Mouse (Mus musculus) heart, adult 8-10 months (tissue): ENCODE results near the gene Fryl. TPM values are rescaled to one million over a fixed set of nuclear protein-coding genes. Genes with fewer than 3 reads are reported as not detected.

Source experiments
- DNase-seq: peaks from one replicate; pipeline ENCODE4 v3.0.0; 2022; ENCODE audit warnings: low spot score
- total RNA-seq, 4 experiments: library from RNA; stranded (reverse); gene quantifications; 2 replicates each; pipeline ENCODE4 v1.2.4; 2022

Fryl gene
- total RNA-seq, 4 experiments from 2014 or later = 32.7 to 38.8 (median 35.1) TPM

GRCm38 (mm10) chr5:73222397-73222796 lies 34.0 kb downstream of the Fryl start:
- DNase-seq = no peak

GRCm38 (mm10) chr5:73221826-73222225 lies 34.6 kb downstream of the Fryl start:
- no peak for DNase-seq

- DNase-seq = no peak
These were observed 36.7 kb downstream of the Fryl start for GRCm38 (mm10) chr5:73219716-73220115.

GRCm38 (mm10) chr5:73218065-73218464 lies 38.4 kb downstream of the Fryl start:
- DNase-seq = no peak

DNA sequence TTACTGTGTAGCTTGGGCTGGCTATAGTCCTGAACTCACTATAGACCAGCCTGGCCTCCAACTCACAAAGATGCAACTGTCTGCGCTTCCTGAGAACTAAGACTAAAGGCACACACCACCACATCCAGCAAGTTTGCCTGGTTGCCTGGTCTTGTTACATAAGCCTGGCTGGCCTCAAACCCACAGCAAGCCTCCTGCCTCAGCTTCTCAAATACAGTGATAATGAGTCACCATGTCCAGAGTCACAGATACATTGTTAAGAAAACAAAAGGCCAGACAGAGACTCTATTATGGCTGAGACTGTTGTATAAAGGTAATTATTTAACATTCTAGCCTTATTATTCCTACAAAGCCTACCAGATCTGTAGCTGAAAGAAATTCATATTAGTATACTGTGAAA lies 39.3 kb downstream of the Fryl start:
- DNase-seq = no peak

DNA sequence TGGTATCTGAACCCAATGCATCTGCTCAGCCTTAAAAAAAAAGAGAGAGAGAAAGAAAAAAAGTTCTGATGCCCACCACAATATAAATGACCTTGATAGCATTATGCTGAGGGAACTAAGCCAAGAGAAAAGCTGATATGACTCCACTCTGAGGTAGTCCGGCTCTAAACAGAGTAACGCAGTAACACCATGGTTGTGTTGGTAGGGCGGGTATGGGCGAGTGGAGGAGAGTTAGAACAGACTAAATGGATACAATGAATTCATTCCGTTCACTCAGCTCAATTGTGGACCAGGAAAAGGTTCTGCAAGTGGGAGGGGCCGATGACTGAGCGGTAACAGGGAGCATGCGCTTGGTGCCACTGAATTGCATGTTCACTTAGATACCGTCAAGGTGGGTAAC lies 40.4 kb downstream of the Fryl start:
- no peak for DNase-seq

DNA sequence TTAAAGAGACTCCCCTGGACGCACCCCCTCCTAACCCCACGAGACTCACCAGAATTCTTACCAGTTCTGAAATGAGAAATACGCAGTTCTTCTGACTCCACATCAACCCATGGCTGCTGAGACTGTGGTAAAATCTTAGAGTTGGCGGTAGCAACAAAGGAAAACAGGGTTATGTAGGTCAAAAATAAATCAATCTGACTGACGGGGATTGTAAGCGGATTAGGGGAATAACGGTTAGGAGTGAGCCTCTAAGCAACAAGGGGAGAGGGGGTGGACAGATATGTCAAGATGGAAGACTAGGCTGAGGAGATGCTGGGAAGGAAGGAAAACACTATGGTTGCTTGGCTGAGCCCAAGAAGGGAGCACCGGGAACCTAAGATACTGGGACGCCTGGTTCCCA lies 44.0 kb downstream of the Fryl start:
- no peak for DNase-seq

DNA sequence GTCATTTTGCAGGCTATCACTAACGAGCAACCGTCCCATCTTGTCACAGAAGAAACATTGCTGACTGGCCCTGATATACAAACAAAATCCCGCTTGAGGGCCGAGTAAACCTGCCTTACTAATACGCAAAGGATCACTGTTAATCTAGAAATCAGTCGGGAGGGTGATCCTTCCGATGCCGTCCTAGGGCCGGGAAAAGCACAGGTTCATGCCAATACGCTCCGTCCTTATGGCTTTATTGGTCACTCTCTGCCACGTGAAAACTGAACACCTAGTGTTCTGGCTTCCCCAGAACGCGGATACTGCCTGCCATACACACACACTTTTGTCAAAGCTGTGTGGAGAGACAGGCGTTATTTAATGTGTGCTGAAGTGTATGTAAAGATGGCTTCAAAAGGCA lies 44.5 kb downstream of the Fryl start:
- DNase-seq = no peak

- DNase-seq = no peak
These were observed 45.5 kb downstream of the Fryl start for GRCm38 (mm10) chr5:73210971-73211315.

GRCm38 (mm10) chr5:73210127-73210970 lies 46.1 kb downstream of the Fryl start:
- no peak for DNase-seq

DNA sequence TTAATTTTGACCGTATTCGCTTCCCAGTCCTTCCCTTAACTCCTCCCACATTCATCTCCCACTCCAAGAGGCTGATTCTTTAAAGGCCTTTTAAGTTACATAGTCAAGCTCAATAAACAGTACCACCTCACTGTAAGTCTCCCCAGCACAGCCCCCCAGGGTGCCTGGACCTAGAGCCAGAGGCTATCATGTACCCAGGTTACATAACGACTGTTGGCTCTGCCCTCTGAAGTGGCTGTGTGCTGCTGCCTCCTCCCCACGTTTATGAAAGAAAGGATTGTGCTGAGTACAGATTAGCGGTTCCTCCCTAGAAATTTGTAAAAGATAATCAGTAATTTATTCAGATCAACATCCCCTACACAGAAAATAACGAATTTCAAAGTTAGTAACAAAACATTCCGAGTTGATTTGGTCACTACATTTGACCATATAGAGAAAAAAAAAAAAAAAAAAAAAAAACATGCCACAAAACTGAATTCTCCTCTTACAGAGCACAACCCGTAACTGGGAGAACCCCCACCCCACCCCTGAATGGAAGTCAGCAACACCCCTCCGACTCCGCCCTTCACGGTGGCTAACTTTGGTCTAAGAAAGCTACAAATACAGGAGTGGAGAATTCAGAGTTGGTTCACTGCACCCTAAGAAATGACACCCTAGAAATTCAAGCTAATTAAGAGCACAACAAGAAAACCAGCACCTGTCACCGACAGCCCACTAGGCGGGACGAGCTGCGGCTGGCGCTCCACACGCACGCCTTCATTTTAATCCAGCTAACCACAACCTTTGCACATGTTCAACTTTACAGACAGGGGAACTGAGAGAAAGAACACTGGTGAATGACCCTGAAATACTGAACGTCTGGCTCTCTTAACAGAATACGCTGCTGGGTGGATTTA lies 47.0 kb downstream of the Fryl start:
- DNase-seq = no peak

- DNase-seq = no peak
These were observed 47.8 kb downstream of the Fryl start for GRCm38 (mm10) chr5:73208645-73209044.

DNA sequence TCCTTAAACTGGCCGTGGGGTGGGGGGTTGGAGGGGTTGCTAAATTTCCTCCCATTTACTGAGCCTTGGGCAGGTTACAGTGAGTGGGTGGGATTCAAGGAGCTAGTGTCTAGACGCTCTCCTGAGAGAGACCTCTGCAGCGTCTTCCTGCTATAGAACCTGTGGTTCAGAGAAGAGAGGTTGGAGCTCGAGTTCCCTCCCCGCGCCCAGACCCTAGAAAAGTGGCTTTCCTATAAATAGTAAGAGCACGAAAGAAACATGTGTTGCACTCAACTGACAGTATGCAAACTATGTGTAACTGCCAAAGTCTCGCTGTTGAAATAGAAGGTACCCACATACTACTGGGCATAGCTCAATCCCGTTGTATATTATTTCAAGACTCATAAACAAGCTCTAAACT lies 49.7 kb downstream of the Fryl start:
- no peak for DNase-seq

GRCm38 (mm10) chr5:73205996-73206629 lies 50.3 kb downstream of the Fryl start:
- DNase-seq = no peak

DNA sequence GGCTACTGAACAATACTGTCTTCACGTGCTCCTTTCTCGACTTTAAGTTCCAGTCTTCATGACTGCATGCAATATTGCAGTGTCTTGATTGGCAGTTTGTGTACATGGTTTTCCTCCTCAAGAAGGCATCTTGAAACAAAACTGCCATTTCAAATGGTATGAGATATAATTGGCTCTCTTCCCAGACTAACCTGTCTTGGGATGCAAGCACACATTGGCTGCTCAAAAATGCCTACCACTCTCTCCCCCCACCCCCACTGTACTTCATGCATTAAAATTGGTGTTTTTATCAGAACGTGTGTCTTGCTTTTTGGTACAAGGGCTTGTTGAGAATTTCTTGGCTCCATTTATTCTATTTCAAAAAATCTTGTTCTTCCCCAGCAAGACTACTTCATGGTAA lies 51.4 kb downstream of the Fryl start:
- DNase-seq = no peak

DNA sequence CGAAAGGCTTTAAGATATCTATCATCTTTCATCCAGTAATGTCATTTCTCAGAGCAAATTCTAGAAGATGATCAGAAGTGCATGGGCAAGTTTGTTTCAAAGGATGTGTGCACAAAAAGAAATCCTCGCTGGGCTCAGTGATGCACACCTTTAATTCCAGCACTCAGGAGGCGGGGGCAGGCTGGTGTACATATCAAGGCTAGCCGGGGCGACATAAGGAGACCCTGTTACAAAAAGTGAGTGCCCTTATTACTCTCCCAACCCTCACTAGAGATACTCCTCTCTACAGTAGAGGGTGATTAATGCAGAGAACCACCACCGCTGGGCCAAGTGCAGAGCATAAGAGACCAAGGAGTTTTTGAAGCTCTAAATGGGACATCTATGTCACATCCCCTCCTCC lies 53.9 kb downstream of the Fryl start:
- DNase-seq = no peak

- no peak for DNase-seq
These were observed 54.3 kb downstream of the Fryl start for GRCm38 (mm10) chr5:73202077-73202476.

DNA sequence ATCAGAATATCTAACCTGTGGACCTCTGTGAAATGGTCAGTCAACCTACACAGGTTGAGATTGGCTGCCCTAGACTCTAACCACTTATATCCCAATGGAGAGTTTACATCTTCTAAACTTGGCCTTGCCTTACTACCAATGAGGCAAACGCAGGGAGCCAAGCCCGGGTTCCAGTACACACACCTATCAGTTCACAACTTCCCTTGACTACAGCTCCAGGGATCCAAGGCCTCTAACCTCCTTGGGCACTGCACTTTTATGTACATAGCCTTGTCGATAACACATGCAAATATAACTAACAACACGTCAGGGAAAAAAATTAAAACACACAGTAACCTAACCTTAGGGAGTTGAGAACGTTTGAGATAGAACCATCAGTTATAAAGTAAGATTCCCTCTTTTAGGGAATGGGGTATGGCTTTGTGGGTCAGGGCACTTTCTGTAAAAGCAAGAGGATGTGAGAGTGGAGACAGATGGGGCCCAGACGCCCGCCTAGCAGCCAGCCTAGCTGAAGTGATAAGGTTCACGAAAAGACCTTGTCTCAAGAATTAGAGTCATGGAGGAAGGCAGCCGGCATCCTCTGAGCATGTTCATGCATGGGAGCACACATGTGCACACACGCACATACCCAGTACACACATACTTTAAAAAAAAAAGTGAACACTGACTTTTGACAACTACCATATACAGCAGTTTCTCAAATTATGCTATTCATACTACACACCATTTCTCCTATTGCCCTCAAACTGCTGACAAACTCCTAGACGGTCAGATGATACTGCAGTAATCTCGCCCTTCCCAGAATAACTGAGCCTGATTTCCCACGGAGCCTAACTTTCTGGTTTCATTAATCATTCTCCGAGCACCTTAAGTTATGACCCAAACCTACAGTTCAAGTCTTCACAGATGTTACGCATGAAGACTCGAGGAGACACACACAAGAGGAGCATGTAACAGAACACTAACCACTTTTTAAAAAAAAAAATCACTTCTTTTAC lies 55.7 kb downstream of the Fryl start:
- DNase-seq = no peak

- no peak for DNase-seq
These were observed 56.8 kb downstream of the Fryl start for GRCm38 (mm10) chr5:73199586-73199985.

GRCm38 (mm10) chr5:73198690-73199089 lies 57.7 kb downstream of the Fryl start:
- no peak for DNase-seq

- DNase-seq = no peak
These were observed 58.6 kb downstream of the Fryl start for GRCm38 (mm10) chr5:73197796-73198195.
